Mouse (Mus musculus) forebrain, embryonic 11.5 days (tissue): ENCODE results near the gene Slc16a2. TPM values are rescaled to one million over a fixed set of nuclear protein-coding genes. Genes with fewer than 3 reads are reported as not detected.
"Not testable (repeated sequence)": the region's sequence is repeated elsewhere in the genome, so short reads cannot be mapped to it uniquely, and the experiment has no call there.

Experiments
- ATAC-seq: fragments of 200-750 bp; cut with Nextera tagmentation; replicated peaks from 2 replicates; pipeline ENCODE4 v1.8.0; 2017; ENCODE audit warnings: moderate TSS enrichment; ENCODE audit not compliant: low FRiP score
- DNase-seq: peaks from one replicate; pipeline ENCODE4 v3.0.0-alpha.2; 2017; ENCODE audit warnings: low spot score
- H3K27ac ChIP-seq: fragments of 300-500 bp; sonication (generic); 2 replicates; pipeline ENCODE4 v1.5.1; 2014; ENCODE audit warnings: low read depth, low read length
- H3K27me3 ChIP-seq: fragments of 300-500 bp; sonication (generic); 2 replicates; pipeline ENCODE4 v1.6.1; 2014; ENCODE audit warnings: mild to moderate bottlenecking, low read length, mixed read lengths; ENCODE audit not compliant: control insufficient read depth, insufficient read depth
- H3K36me3 ChIP-seq: fragments of 300-500 bp; sonication (generic); 2 replicates; pipeline ENCODE4 v1.6.1; 2014; ENCODE audit warnings: mild to moderate bottlenecking, low read length, moderate library complexity, mixed read lengths; ENCODE audit not compliant: control insufficient read depth, insufficient read depth
- H3K4me1 ChIP-seq: fragments of 300-500 bp; sonication (generic); replicated peaks from 2 replicates; pipeline ENCODE4 v1.6.1; 2014; ENCODE audit warnings: low read length, mixed read lengths; ENCODE audit not compliant: control insufficient read depth, insufficient read depth
- H3K4me2 ChIP-seq: fragments of 300-500 bp; sonication (generic); 2 replicates; pipeline ENCODE4 v1.6.1; 2014; ENCODE audit warnings: low read depth, mild to moderate bottlenecking, low read length, moderate library complexity, mixed read lengths; ENCODE audit not compliant: severe bottlenecking
- H3K4me3 ChIP-seq: fragments of 300-500 bp; sonication (generic); 2 replicates; pipeline ENCODE4 v1.5.1; 2014; ENCODE audit warnings: low read depth, low read length
- H3K9ac ChIP-seq: fragments of 300-500 bp; sonication (generic); 2 replicates; pipeline ENCODE4 v1.6.1; 2014; ENCODE audit warnings: low read length
- H3K9me3 ChIP-seq: fragments of 300-500 bp; sonication (generic); 2 replicates; pipeline ENCODE4 v1.6.1; 2016; ENCODE audit warnings: low read length, mixed read lengths; ENCODE audit not compliant: control insufficient read depth
- WGBS: fragments of 180-500 bp; shearing (Covaris S2); extraction: QIAGEN DNeasy Blood & Tissue Kit; methylation state at CpG from one replicate; pipeline ENCODE4 v1.1.7; 2014; 5-methylcytosine and 5-hydroxymethylcytosine counted together
- polyA plus RNA-seq: library from polyadenylated mRNA; unstranded; fragments of >200 nt; fragmentation: Nextera tagmentation; extraction: Ambion mirVana; gene quantifications from 2 replicates; pipeline ENCODE4 v1.2.1, GENCODE M21; 2014

The Slc16a2 gene
- polyA plus RNA-seq, 1 experiment from 2014 or later = 19.1 TPM

DNA sequence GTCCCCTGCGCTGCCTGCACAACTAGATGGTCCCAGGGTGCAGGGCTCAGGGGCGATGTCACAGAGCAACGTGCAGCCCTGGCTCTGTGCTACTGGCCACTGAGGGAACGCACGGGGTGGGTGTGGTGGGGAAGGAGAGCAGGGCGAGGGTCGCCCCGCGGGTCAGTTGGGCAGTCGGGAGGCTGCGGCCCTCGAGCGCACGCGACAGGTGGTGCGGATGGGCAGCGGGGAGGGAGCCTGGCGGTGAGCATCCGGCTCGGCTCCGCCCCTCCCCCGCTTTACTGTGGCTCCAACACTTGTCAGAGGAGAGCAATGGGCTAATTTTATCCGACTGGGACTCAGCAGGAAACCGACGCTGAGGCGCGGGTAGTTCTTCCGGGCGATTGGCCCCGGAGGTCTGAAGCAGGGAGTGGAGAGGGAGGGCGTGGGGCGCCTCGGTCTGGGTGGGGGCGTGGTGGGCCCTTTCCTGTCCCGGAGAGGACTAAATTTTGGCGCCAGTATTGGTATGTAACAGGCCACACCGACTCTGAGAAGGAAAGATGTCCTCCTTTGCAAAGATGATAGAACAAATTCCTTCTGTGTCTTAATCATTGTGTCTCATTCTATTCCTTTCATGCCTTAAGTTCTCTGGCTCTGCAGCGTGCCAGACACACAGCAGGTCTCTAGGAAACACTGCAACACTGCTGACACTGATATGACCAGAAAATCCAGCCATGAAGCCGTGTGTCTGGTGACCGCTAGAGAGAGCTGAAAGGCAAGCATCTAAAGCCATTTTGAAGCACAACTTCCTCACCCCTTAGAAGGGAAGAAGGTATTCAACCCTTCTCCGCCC is 126.4 kb downstream of the Slc16a2 start:
- H3K27ac ChIP-seq = no peak overlapping the region
- under 1% methylated on average over 38 of the region's 41 CpGs for WGBS
- no peaks in the 10 kb centered on the region for H3K36me3 ChIP-seq
- H3K4me3 ChIP-seq = peak overlapping the region; percentile 34
- no peaks in the 10 kb centered on the region; the same call in 1 of the 2 replicates for H3K4me1 ChIP-seq
- H3K9me3 ChIP-seq = no peaks in the 10 kb centered on the region
- peak overlapping the region; percentile 44 for H3K9ac ChIP-seq
- H3K27me3 ChIP-seq = peaks cover 67% of the 10 kb centered on the region
- peak; percentile 71 for ATAC-seq
- H3K4me2 ChIP-seq = peak overlapping the region; percentile 67
- DNase-seq = peak; percentile 73

DNA sequence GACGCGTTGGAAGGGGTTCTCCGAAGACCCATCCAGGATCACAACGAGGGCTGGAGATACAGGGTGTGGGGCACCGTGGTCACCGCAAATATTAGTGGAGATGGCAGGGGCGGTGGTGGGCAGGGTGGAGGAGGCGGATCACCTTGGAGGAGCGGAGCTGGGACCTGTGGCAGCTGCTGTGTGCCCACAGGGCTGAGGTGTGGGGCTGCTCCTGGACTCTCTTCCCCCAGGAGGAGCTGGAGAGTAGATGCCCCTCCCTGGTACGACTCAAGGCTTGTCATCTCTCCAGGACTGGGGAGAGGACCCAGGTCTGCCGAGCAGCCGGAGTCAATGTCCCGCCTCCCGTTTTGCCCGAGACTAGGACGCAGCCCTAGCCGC is 127.0 kb downstream of the Slc16a2 start:
- Histone ChIP-seq H3K4me3 (peak overlapping the region; percentile 34), H3K27ac (no peak overlapping the region), H3K36me3 (no peaks in the 10 kb centered on the region), H3K9ac (peak overlapping the region; percentile 44), H3K4me2 (peak overlapping the region; percentile 67), H3K4me1 (no peaks in the 10 kb centered on the region; the same call in 1 of the 2 replicates), H3K9me3 (no peaks in the 10 kb centered on the region), H3K27me3 (peaks cover 67% of the 10 kb centered on the region)
- WGBS = 5% methylated on average over 11 of the region's 17 CpGs
- peak; percentile 55 for ATAC-seq
- no peak for DNase-seq

DNA sequence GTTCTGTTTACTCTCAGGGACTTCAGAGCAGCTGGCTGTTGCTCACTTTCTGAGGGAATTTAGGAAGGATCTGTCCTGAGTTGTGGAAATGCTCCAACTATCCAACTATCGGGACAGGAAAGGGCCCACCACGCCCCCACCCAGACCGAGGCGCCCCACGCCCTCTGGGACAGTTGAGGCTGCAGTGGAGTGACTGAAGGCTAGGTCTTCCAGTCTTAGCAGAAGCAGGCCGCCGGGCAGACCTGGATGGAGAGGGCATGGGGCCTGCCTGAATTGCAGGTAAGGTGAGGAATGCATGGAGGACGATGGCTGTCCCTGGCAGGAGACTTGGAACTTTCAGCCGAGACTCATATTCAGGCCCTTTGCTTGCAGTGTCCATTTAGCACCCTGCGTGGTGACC is 127.4 kb downstream of the Slc16a2 start:
- no peak for DNase-seq
- H3K4me2 ChIP-seq = peak overlapping the region; percentile 67; the same call in 1 of the 2 replicates
- peaks cover 64% of the 10 kb centered on the region for H3K27me3 ChIP-seq
- no peak overlapping the region for H3K4me3 ChIP-seq
- no peak for ATAC-seq
- no peaks in the 10 kb centered on the region for H3K9me3 ChIP-seq
- H3K27ac ChIP-seq = no peak overlapping the region
- no peaks in the 10 kb centered on the region for H3K36me3 ChIP-seq
- H3K4me1 ChIP-seq = no peaks in the 10 kb centered on the region; the same call in 1 of the 2 replicates
- H3K9ac ChIP-seq = peak overlapping the region; percentile 44
- WGBS = 34% methylated on average over 10 of the region's 10 CpGs

DNA sequence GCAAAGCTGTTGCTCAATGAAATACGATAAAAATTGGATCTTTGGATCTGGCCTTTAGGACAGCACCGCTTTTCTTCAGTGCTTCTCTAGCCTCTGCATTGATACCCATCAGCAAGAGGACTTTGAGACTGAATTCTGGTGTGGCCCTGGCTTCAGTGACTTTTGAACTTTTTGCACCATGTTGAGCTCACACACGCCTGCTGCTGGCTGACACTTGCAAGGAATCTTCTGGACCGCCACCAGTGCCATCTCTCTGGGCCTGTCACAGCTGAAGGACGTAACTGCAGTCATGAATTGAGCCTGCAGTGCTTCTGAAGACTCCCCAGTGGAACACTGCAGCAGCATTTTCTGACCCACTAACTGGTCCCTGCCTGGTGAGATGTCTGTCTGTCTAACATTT is 128.9 kb downstream of the Slc16a2 start:
- Histone ChIP-seq H3K36me3 (no peaks in the 10 kb centered on the region), H3K9me3 (no peaks in the 10 kb centered on the region), H3K27ac (no peak overlapping the region), H3K27me3 (peaks cover 61% of the 10 kb centered on the region), H3K9ac (no peak overlapping the region), H3K4me1 (no peaks in the 10 kb centered on the region; the same call in 1 of the 2 replicates), H3K4me2 (no peak overlapping the region), H3K4me3 (no peak overlapping the region)
- DNase-seq (no peak), ATAC-seq (no peak)
- 84% methylated on average over 5 of the region's 5 CpGs for WGBS

DNA sequence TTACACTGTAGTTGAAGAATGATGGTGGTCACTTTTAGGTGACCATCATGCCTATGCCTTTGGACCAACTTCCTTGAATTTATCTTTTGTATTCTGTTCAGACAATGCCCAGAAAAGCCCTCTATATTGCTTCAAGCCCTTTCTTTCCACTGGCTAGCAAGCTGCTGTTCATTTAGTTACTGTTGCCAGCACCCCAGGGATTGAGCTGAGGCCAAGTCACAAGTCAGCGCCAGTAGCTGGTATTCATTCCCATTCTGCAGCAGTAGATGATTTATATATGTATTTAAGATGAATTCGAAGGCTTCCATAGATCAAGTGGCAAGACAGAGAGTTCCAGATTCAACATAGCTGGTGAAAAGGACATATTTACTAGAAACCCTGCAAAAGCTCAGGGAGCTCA is 133.2 kb downstream of the Slc16a2 start:
- Histone ChIP-seq H3K9ac (no peak overlapping the region), H3K36me3 (no peaks in the 10 kb centered on the region), H3K9me3 (no peaks in the 10 kb centered on the region), H3K27ac (no peak overlapping the region), H3K4me3 (no peak overlapping the region), H3K4me2 (no peak overlapping the region), H3K27me3 (peaks cover 36% of the 10 kb centered on the region), H3K4me1 (no peaks in the 10 kb centered on the region)
- WGBS = 95% methylated on average over 2 of the region's 2 CpGs
- DNase-seq (no peak), ATAC-seq (no peak)

DNA sequence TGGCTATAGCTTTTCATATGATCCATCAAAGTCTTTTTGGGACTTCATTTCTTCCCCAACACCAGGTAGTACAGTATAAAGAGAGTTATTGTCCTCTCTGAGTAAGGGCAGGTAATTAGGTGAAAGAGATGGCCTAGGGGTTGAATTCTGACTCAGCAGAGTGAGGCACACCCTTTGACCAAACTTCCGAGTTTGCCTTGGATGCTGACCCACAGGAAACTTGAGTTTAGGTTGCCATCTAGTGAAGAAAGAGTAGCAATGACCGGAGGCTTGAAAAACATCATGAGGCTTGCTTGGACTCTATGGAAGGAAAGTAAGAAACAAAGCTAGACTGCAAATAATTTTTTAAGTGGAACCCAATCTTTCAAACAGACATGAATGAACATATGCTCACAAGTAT is 147.1 kb downstream of the Slc16a2 start:
- H3K9me3 ChIP-seq = no peaks in the 10 kb centered on the region
- H3K4me2 ChIP-seq = no peak overlapping the region
- ATAC-seq (no peak), DNase-seq (no peak)
- H3K9ac ChIP-seq = no peak overlapping the region
- H3K27ac ChIP-seq = no peak overlapping the region
- H3K27me3 ChIP-seq = no peaks in the 10 kb centered on the region; the same call in none of the 2 replicates
- H3K36me3 ChIP-seq = no peaks in the 10 kb centered on the region
- H3K4me3 ChIP-seq = no peak overlapping the region
- H3K4me1 ChIP-seq = no peaks in the 10 kb centered on the region
- WGBS = 16% methylated on average over 2 of the region's 2 CpGs

DNA sequence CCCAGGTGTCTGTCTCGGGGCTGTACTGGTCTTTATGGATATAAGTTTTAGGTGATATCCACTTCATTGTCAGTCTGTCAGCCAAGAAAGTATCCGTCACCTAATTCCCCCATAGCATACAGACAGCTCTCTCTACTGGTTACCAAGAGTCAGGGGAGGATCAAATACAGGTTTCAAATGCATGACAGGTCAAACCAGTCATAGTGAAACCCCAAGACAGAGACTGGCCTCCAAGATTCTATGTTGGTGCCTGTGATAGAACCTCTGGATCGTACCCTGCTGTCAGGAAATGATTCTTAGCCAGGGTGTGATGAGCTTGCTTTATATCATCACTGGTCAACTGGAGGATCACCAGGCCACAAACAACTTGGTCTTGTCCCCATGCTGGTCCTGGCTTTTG is 148.0 kb downstream of the Slc16a2 start:
- ATAC-seq = no peak
- no peak overlapping the region for H3K27ac ChIP-seq
- no peak for DNase-seq
- H3K4me1 ChIP-seq = no peaks in the 10 kb centered on the region
- WGBS = 79% methylated on average over 3 of the region's 3 CpGs
- no peak overlapping the region for H3K9ac ChIP-seq
- H3K27me3 ChIP-seq = no peaks in the 10 kb centered on the region; the same call in none of the 2 replicates
- no peak overlapping the region for H3K4me2 ChIP-seq
- no peaks in the 10 kb centered on the region for H3K9me3 ChIP-seq
- H3K4me3 ChIP-seq = no peak overlapping the region
- no peaks in the 10 kb centered on the region for H3K36me3 ChIP-seq

DNA sequence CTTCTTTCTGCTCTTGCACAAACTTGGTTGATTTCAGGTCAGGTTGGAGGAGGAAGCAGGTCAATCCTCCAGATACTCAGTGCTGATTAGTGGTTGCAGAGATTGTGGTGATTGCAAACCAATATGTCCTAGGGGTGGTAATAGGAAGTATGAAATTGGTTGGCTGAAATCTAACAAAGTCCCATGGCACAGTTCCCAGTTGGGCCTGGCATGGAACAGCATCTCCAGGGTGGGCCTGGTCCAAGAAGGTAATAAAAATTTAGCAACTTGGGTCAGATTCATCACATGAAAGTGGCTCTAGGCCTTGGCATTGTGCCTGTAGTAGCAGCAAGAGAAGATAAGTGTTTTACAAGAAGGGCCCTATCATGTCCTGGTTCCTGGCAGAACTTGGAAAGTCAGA is 151.5 kb downstream of the Slc16a2 start:
- H3K4me1 ChIP-seq = no peaks in the 10 kb centered on the region
- no peak overlapping the region for H3K27ac ChIP-seq
- no peak overlapping the region for H3K4me2 ChIP-seq
- H3K27me3 ChIP-seq = no peaks in the 10 kb centered on the region; the same call in 1 of the 2 replicates
- DNase-seq = no peak
- no peak overlapping the region for H3K9ac ChIP-seq
- H3K36me3 ChIP-seq = no peaks in the 10 kb centered on the region
- H3K4me3 ChIP-seq = no peak overlapping the region
- ATAC-seq = no peak
- no peaks in the 10 kb centered on the region for H3K9me3 ChIP-seq

DNA sequence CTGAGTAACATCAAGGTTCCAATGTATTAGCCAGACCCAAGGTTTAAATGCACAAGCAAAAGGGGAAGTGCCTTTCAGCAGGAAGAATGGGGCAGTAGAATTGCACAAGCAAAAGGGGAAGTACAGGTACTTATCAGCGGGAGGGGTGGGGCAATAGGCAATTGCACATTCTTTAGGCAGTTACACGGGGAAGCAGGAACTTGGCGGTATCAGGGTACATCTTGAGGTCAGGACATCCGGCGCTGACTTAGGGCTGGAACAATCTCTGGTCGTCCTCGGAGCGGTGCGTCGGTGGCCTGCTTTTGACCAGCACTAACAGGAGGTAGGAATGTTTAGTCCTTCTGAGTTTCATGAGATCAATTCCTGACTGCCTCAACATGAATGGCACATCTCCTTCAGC is 157.3 kb downstream of the Slc16a2 start:
- DNase-seq, H3K9me3 ChIP-seq, H3K4me1 ChIP-seq, ATAC-seq, H3K4me3 ChIP-seq, H3K27me3 ChIP-seq, H3K9ac ChIP-seq, H3K36me3 ChIP-seq, H3K4me2 ChIP-seq, H3K27ac ChIP-seq: not testable (repeated sequence)
- 89% methylated on average over 10 of the region's 10 CpGs for WGBS
